Mouse (Mus musculus) kidney, adult 2 months (tissue): ENCODE results near the gene Fam193a.

Experiments
- CTCF ChIP-seq: fragments of 200-500 bp; conservative IDR thresholded peaks from 2 replicates; pipeline ENCODE4 v1.5.1; 2011; ENCODE audit warnings: low read depth, mild to moderate bottlenecking, control low read depth, low read length, moderate library complexity, mixed read lengths; ENCODE audit not compliant: insufficient read depth, insufficient read length
- POLR2A ChIP-seq: fragments of 200-500 bp; IDR thresholded peaks from one replicate; pipeline ENCODE4 v1.6.1; 2011; ENCODE audit warnings: low read depth, low read length, control low read depth

GRCm38 (mm10) chr5:34434241-34434640, 64.5 kb downstream of the Fam193a start:
- no peak for TF ChIP-seq POLR2A
- no peak for TF ChIP-seq CTCF
